Mouse (Mus musculus) embryonic facial prominence, embryonic 11.5 days (tissue): ENCODE measurements around the gene Tas1r3. TPM values are rescaled to one million over a fixed set of nuclear protein-coding genes. Genes with fewer than 3 reads are reported as not detected.

Experiments
- ATAC-seq: fragments of 200-750 bp; cut with Nextera tagmentation; replicated peaks from 2 replicates; pipeline ENCODE4 v1.8.0; 2017; ENCODE audit warnings: low read depth; ENCODE audit not compliant: insufficient number of reproducible peaks, low FRiP score, low TSS enrichment
- DNase-seq: peaks from one replicate; pipeline ENCODE4 v3.0.0-alpha.2; 2015; ENCODE audit warnings: low spot score
- H3K27ac ChIP-seq: fragments of 300-500 bp; sonication (generic); replicated peaks from 2 replicates; pipeline ENCODE4 v1.5.1; 2014; ENCODE audit warnings: mild to moderate bottlenecking, low read depth, low read length, control low read depth
- H3K27me3 ChIP-seq: fragments of 300-500 bp; sonication (generic); 2 replicates; pipeline ENCODE4 v1.6.1; 2014; ENCODE audit warnings: mild to moderate bottlenecking, low read length, moderate library complexity, mixed read lengths; ENCODE audit not compliant: control insufficient read depth, insufficient read depth
- H3K36me3 ChIP-seq: fragments of 300-500 bp; sonication (generic); replicated peaks from 2 replicates; pipeline ENCODE4 v1.6.1; 2014; ENCODE audit warnings: low read depth, mild to moderate bottlenecking, low read length, moderate library complexity, mixed read lengths; ENCODE audit not compliant: control insufficient read depth, insufficient read depth
- H3K4me1 ChIP-seq: fragments of 300-500 bp; sonication (generic); 2 replicates; pipeline ENCODE4 v1.6.1; 2014; ENCODE audit warnings: low read length, mixed read lengths; ENCODE audit not compliant: control insufficient read depth, insufficient read depth
- H3K4me2 ChIP-seq: fragments of 300-500 bp; sonication (generic); 2 replicates; pipeline ENCODE4 v1.6.1; 2014; ENCODE audit warnings: low read depth, mild to moderate bottlenecking, control low read depth, low read length, moderate library complexity
- H3K4me3 ChIP-seq: fragments of 300-500 bp; sonication (generic); 2 replicates; pipeline ENCODE4 v1.5.1; 2014; ENCODE audit warnings: low read depth, low read length, control low read depth
- H3K9ac ChIP-seq: fragments of 300-500 bp; sonication (generic); replicated peaks from 2 replicates; pipeline ENCODE4 v1.6.1; 2014; ENCODE audit warnings: mild to moderate bottlenecking, control low read depth, low read length
- H3K9me3 ChIP-seq: fragments of 300-500 bp; sonication (generic); replicated peaks from 2 replicates; pipeline ENCODE4 v1.6.1; 2016; ENCODE audit warnings: mild to moderate bottlenecking, low read length, inconsistent platforms, mixed read lengths; ENCODE audit not compliant: control insufficient read depth
- WGBS: fragments of 180-500 bp; shearing (Covaris S2); extraction: QIAGEN DNeasy Blood & Tissue Kit; methylation state at CpG from one replicate; pipeline ENCODE4 v1.1.7; 2014; 5-methylcytosine and 5-hydroxymethylcytosine counted together
- polyA plus RNA-seq: library from polyadenylated mRNA; unstranded; fragments of >200 nt; fragmentation: Nextera tagmentation; extraction: Ambion mirVana; gene quantifications from 2 replicates; pipeline ENCODE4 v1.2.1, GENCODE M21; 2014

Gene Tas1r3
- polyA plus RNA-seq, 1 experiment from 2014 or later: 0.27 TPM

DNA sequence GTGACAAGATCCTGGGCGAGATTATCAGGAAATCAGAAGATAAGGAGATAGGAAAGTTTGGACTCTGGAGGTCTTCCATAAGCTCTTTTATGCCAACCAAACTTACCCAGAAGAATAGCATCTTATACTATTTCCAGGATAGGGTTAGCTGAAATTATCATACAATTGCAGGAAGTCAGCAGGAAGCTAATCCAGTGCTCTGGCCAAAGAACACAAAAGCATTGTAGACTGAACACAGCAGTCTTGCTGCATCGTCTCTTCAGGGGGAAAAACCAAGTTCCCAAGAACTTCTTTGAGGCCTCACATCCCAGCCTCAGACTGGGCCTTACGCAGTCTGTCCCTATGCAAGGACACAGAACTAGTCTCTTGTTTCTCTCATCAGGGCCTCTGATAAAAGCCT, 20.4 kb upstream of the Tas1r3 start:
- WGBS: 88% methylated on average over 3 of the region's 3 CpGs
- ATAC-seq (no peak), DNase-seq (no peak)
- Histone ChIP-seq H3K9ac (no peak overlapping the region), H3K27ac (no peak overlapping the region), H3K4me2 (no peak overlapping the region), H3K4me1 (no peaks in the 10 kb centered on the region), H3K36me3 (peaks cover 8% of the 10 kb centered on the region), H3K27me3 (no peaks in the 10 kb centered on the region), H3K4me3 (no peak overlapping the region), H3K9me3 (no peaks in the 10 kb centered on the region)

- ATAC-seq (no peak), DNase-seq (no peak)
- H3K4me3 ChIP-seq: no peak overlapping the region
- H3K27me3 ChIP-seq: no peaks in the 10 kb centered on the region
- H3K9me3 ChIP-seq: no peaks in the 10 kb centered on the region
- H3K4me1 ChIP-seq: no peaks in the 10 kb centered on the region
- H3K36me3 ChIP-seq: no peaks in the 10 kb centered on the region; the same call in none of the 2 replicates
- H3K4me2 ChIP-seq: no peak overlapping the region
- WGBS: 88% methylated on average over 7 of the region's 7 CpGs
- no peak overlapping the region for H3K27ac ChIP-seq
- no peak overlapping the region for H3K9ac ChIP-seq
Measured at GRCm38 (mm10) chr4:155871404-155871803, 8.2 kb upstream of the Tas1r3 start.

DNA sequence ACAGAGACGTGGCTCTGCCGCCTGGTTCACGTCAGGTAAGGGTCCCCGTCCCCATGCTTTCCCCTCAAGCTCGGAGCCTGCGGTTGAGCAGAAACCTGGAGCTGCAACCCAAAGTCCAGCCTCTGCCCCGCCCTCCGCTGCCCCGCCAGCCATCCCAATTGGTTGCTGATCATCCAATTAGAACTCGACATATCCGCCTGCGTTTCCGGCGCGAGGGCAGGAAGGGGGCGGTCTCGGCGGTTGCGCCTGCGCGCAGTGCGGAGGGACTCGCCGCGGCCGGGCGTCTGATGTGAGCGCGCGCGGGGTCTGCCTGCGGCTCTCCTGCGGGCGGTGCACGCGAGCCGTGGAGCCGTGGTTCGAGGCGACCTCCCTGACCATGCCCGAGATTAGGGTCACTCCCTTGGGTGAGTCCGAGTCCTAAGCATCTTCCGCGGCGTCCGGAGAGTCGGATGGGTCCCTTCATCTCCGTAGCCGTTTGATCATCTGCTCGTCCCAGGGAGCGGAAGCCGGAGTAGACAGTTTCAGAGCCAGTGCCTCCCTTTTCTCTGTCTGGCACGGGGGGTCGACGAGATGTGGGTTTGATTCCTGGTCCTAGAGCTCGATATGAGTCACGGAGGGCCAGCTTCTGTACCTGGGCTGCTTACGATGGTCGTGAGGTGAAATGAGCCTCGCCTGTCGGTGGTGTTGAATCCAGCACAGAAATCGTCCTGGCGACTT, 6.3 kb upstream of the Tas1r3 start, which contains the start of the genes Cptp and Ints11:
TSS of gene Cptp (minus strand) at position 124 of the 717 bp plus-strand sequence.
TSS of gene Ints11 (plus strand) at position 230 of the 717 bp plus-strand sequence.
- H3K27ac ChIP-seq: no peak within 1 kb of the TSS
- under 1% methylated on average over 63 of the region's 63 CpGs for WGBS
- peak within 1 kb of the TSS; percentile 86 for H3K4me3 ChIP-seq

DNA sequence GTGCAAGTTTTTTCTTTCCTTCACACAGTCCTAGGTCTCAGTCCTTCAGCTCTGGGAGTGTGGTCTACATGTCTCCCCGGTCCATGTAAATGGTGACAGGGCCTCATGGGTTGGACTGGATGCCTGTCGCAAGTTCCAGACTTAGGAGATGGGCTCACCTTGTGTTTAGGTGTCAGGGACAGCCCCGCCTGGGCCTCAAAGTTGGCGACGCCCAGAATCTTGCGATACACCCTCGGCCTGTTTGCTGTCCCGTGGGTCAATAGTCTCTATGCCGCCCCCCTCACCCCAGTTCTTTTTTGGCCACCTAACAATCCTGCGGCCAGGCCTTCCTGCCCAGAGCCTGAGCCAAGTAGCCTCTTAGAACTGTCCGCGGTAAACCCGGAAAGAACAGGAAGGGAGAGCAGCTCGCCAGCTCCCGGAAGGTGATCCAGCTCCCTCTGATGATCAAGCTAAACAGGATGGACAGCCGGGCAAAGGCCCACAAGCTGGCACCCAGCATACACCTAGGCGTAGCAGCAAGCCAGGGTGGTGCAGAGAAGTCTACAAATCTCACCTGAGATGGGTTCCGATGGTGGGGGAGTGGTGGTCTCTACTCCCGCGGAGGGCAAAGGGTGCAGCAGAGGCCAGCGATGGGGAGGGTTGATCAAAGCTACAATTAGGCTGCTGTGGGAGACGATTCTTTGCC, 5.6 kb upstream of the Tas1r3 start:
- Histone ChIP-seq H3K27me3 (no peaks in the 10 kb centered on the region), H3K4me2 (peak overlapping the region; percentile 68), H3K9me3 (no peaks in the 10 kb centered on the region), H3K9ac (peak overlapping the region; percentile 50), H3K36me3 (no peaks in the 10 kb centered on the region; the same call in 1 of the 2 replicates), H3K4me1 (no peaks in the 10 kb centered on the region), H3K27ac (no peak overlapping the region), H3K4me3 (peak overlapping the region; percentile 86)
- ATAC-seq (peak; percentile 61; the same call in 1 of the 2 replicates), DNase-seq (no peak)
- 8% methylated on average over 22 of the region's 22 CpGs for WGBS

More for the DNA sequence above, 6.3 kb upstream of the Tas1r3 start, which contains the start of the genes Cptp and Ints11:
- ATAC-seq (peak; percentile 94), DNase-seq (peak; percentile 96)
- Histone ChIP-seq H3K4me2 (peak within 1 kb of the TSS; percentile 68), H3K4me1 (no peaks in the 10 kb centered on the region), H3K9me3 (no peaks in the 10 kb centered on the region), H3K27me3 (no peaks in the 10 kb centered on the region), H3K36me3 (no peaks in the 10 kb centered on the region; the same call in 1 of the 2 replicates), H3K9ac (peak within 1 kb of the TSS; percentile 87)

DNA sequence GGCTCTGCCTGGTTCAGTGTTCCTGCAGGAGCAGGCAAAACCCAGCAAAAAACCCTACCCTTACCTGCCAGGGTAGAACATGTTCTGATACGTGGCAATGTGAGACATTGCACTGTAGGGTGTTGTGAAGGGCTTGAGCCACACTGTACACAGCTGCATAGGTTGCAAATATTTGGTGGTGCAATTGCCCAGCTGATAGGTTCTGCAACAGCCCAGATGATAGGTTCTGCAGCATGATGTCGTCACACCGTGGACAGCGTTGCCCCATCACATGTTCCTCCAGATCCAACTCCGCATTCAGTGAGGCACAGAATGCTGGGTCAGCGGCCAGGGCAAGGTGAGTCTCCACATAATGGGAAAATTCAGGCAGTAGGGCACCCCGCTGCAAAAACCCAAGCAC, 1.4 kb downstream of the Tas1r3 start:
- no peak overlapping the region for H3K4me3 ChIP-seq
- ATAC-seq (no peak), DNase-seq (no peak)
- no peak overlapping the region for H3K27ac ChIP-seq
- no peak overlapping the region for H3K9ac ChIP-seq
- H3K9me3 ChIP-seq: no peaks in the 10 kb centered on the region
- no peaks in the 10 kb centered on the region for H3K4me1 ChIP-seq
- no peaks in the 10 kb centered on the region for H3K27me3 ChIP-seq
- 91% methylated on average over 7 of the region's 7 CpGs for WGBS
- no peak overlapping the region for H3K4me2 ChIP-seq
- no peaks in the 10 kb centered on the region for H3K36me3 ChIP-seq

DNA sequence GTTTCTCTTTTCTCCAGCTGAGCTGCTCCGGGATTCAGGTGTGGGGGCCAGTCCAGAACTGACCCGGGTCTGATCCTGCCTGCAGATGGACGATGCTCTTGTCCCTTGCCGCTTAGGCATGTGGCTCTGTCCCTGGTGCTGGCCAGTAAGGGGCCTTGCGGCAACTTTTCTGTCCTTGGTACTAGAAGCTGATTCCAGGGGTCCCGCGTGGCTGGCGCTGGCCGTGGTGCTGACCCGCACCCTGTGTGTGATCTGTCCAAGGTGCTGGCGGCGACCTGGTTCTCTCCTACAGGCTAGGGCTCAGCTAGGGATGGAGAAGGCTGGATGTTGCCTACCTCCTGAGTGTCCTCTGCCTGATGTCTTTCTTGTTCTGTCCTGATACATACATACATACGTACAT, 3.8 kb downstream of the Tas1r3 start:
- Histone ChIP-seq H3K9ac (no peak overlapping the region), H3K27ac (no peak overlapping the region), H3K4me1 (no peaks in the 10 kb centered on the region), H3K9me3 (no peaks in the 10 kb centered on the region), H3K27me3 (no peaks in the 10 kb centered on the region), H3K4me2 (no peak overlapping the region), H3K4me3 (no peak overlapping the region), H3K36me3 (peaks cover 3% of the 10 kb centered on the region; the same call in 1 of the 2 replicates)
- peak; percentile 24; the same call in 1 of the 2 replicates for ATAC-seq
- WGBS: 18% methylated on average over 13 of the region's 13 CpGs
- peak; percentile 86 for DNase-seq

DNA sequence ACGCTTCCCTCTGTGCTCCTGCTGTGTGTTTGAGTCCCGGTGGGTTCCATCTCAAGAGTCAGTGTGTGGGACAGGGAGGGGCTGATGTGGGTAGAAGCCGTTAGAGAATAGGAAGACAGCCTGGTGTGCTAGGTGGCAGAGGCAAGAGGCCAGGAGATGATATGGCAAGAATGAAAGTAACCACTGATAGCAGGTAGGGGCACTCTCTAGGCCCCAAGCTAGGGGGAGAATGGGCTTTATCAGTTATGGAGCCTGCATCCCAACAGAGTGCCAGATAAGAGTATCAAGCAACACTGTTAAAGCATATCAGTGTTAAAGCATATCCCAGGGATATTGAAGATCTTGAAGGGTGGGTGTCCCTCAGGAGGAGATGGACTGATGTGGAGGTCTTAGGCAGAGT, 6.3 kb downstream of the Tas1r3 start:
- no peak for ATAC-seq
- H3K4me3 ChIP-seq: no peak overlapping the region

DNA sequence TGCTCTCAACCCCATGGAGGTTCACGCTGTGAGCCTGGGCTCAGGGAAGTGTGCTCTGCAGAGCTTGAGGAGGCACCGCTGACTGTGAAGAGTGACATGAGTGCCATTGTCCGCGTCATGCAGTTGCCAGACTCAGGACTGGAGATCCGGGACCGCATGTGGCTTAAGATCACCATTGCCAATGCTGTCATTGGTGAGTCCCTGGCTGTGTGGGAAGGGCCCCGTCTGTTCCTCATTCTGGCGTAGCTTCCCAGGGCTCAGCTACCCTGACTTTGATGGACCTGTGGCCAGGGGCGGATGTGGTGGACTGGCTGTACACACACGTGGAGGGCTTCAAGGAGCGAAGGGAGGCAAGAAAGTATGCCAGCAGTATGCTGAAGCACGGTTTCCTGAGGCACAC, 7.1 kb downstream of the Tas1r3 start:
- H3K9ac ChIP-seq: no peak overlapping the region
- WGBS: 93% methylated on average over 12 of the region's 12 CpGs
- H3K4me3 ChIP-seq: no peak overlapping the region
- no peak overlapping the region for H3K27ac ChIP-seq
- no peaks in the 10 kb centered on the region for H3K27me3 ChIP-seq
- no peaks in the 10 kb centered on the region for H3K4me1 ChIP-seq
- H3K9me3 ChIP-seq: no peaks in the 10 kb centered on the region
- DNase-seq (no peak), ATAC-seq (no peak)
- H3K36me3 ChIP-seq: peaks cover 3% of the 10 kb centered on the region; the same call in 1 of the 2 replicates
- H3K4me2 ChIP-seq: no peak overlapping the region

More for the DNA sequence above, 6.3 kb downstream of the Tas1r3 start:
- Histone ChIP-seq H3K4me1 (no peaks in the 10 kb centered on the region), H3K9me3 (no peaks in the 10 kb centered on the region), H3K4me2 (no peak overlapping the region), H3K9ac (no peak overlapping the region), H3K27ac (no peak overlapping the region), H3K36me3 (peaks cover 3% of the 10 kb centered on the region; the same call in 1 of the 2 replicates), H3K27me3 (no peaks in the 10 kb centered on the region)
- 89% methylated on average over 3 of the region's 3 CpGs for WGBS
- no peak for DNase-seq
